Mouse (Mus musculus) lung, postnatal 25 days (tissue): ENCODE data around the gene Gm20388.
"Not testable (repeated sequence)": the region's sequence is repeated elsewhere in the genome, so short reads cannot be mapped to it uniquely, and the experiment has no call there.

Experiments used
- DNase-seq: peaks from one replicate; pipeline ENCODE4 v3.0.0; 2022; ENCODE audit warnings: low spot score

Gm20388 gene

GRCm38 (mm10) chr8:123239398-123239797, 3328.8 kb downstream of the Gm20388 start:
- no peak for DNase-seq

GRCm38 (mm10) chr8:123242107-123242923, 3331.7 kb downstream of the Gm20388 start:
- no peak for DNase-seq

- DNase-seq, result no peak
These were observed 3332.4 kb downstream of the Gm20388 start for GRCm38 (mm10) chr8:123243053-123243452.

- DNase-seq, result no peak
These were observed 3333.7 kb downstream of the Gm20388 start for GRCm38 (mm10) chr8:123244382-123244781.

GRCm38 (mm10) chr8:123245543-123245942, 3334.9 kb downstream of the Gm20388 start:
- DNase-seq, result no peak

GRCm38 (mm10) chr8:123247748-123248147, 3337.1 kb downstream of the Gm20388 start:
- no peak for DNase-seq

GRCm38 (mm10) chr8:123248596-123248995, 3338.0 kb downstream of the Gm20388 start:
- DNase-seq, result no peak

- no peak for DNase-seq
These were observed 3340.3 kb downstream of the Gm20388 start for GRCm38 (mm10) chr8:123250940-123251339.

- no peak for DNase-seq
These were observed 3342.3 kb downstream of the Gm20388 start for GRCm38 (mm10) chr8:123252925-123253324.

- DNase-seq, result no peak
These were observed 3342.9 kb downstream of the Gm20388 start for GRCm38 (mm10) chr8:123253451-123254098.

GRCm38 (mm10) chr8:123254099-123254885, 3343.7 kb downstream of the Gm20388 start, which contains the start of the genes Zfp276 and Vps9d1:
Gene Zfp276 (plus strand): TSS chr8:123254195.
Gene Vps9d1 (minus strand): TSS chr8:123254348.
- peak; percentile 81 for DNase-seq

- no peak for DNase-seq
These were observed 3344.5 kb downstream of the Gm20388 start for GRCm38 (mm10) chr8:123255170-123255569.

- DNase-seq, result no peak
These were observed 3346.5 kb downstream of the Gm20388 start for GRCm38 (mm10) chr8:123257114-123257513.

- not testable (repeated sequence) for DNase-seq
These were observed 3347.0 kb downstream of the Gm20388 start for GRCm38 (mm10) chr8:123257593-123257992.

GRCm38 (mm10) chr8:123267926-123268656, 3357.4 kb downstream of the Gm20388 start:
- DNase-seq, result no peak

- DNase-seq, result no peak
These were observed 3360.5 kb downstream of the Gm20388 start for GRCm38 (mm10) chr8:123271147-123271546.

GRCm38 (mm10) chr8:123271901-123272300, 3361.3 kb downstream of the Gm20388 start:
- DNase-seq, result no peak

GRCm38 (mm10) chr8:123274447-123274846, 3363.8 kb downstream of the Gm20388 start:
- DNase-seq, result no peak

GRCm38 (mm10) chr8:123275096-123275495, 3364.5 kb downstream of the Gm20388 start:
- no peak for DNase-seq

- DNase-seq, result no peak
These were observed 3367.8 kb downstream of the Gm20388 start for GRCm38 (mm10) chr8:123278445-123278844.

GRCm38 (mm10) chr8:123279828-123280227, 3369.2 kb downstream of the Gm20388 start:
- no peak for DNase-seq
